16 mouse cellular contexts compared by ENCODE assay signal in genomic region chr4:136028689-136029088, GRCm38 (mm10). TPM values are rescaled to one million over a fixed set of nuclear protein-coding genes. Genes with fewer than 3 reads are reported as not detected.
DNase-seq lines count a peak whose midpoint lies in the region; ATAC-seq and TF ChIP-seq lines count a peak whose summit lies in the region.
"Had no signal": no experiment of that assay in that cellular context is flagged by ENCODE, and none has a peak within 500 bp of the region (broad histone marks: within the 10 kb centered on the region; RNA-seq: fewer than 3 reads in every experiment).

No protein-coding gene starts in this region.

- peak overlapping the region; percentile 16; the same call in 1 of the 2 replicates for H3K27ac ChIP-seq in layer of hippocampus, adult 2 months
- H3K27ac ChIP-seq in CH12.LX (ENCODE audit: insufficient read depth, low read depth): peak overlapping the region; percentile 95
- peak overlapping the region; percentile 87 for H3K27ac ChIP-seq in macrophage
- H3K27ac ChIP-seq in midbrain, postnatal 0 days (ENCODE audit: low read depth, low read length): no peak overlapping the region
- no peak overlapping the region for H3K27ac ChIP-seq in kidney, embryonic 14.5 days (ENCODE audit: low read depth, low read length)
- H3K27ac ChIP-seq: forebrain, embryonic 15.5 days; heart, embryonic 13.5 days; hindbrain, embryonic 13.5 days; midbrain, embryonic 12.5 days; neural tube, embryonic 12.5 days had no signal

- no peak for TF ChIP-seq CTCF in layer of hippocampus, adult 2 months (conservative IDR thresholded peaks at IDR 0.05)
- no peak for TF ChIP-seq CTCF in CH12.LX (conservative IDR thresholded peaks at IDR 0.05 in 1 of 2, IDR thresholded peaks at IDR 0.05 in 1 of 2; ENCODE audit: low read depth in 2 of 2, low read length in 2 of 2)
- TF ChIP-seq CTCF in midbrain, postnatal 0 days (IDR thresholded peaks at IDR 0.05): no peak

- no peaks in the 10 kb centered on the region for H3K36me3 ChIP-seq in CH12.LX (replicated peaks in 1 of 2; ENCODE audit: control insufficient read depth in 1 of 2, insufficient read depth in 1 of 2, low read length in 1 of 2)
- no peaks in the 10 kb centered on the region for H3K36me3 ChIP-seq in macrophage (ENCODE audit: inconsistent target)
- no peaks in the 10 kb centered on the region for H3K36me3 ChIP-seq in midbrain, postnatal 0 days (ENCODE audit: insufficient read depth, low read length)
- no peaks in the 10 kb centered on the region for H3K36me3 ChIP-seq in kidney, embryonic 14.5 days (ENCODE audit: control insufficient read depth, insufficient read depth, low read length)
- H3K36me3 ChIP-seq: forebrain, embryonic 15.5 days; heart, embryonic 13.5 days; hindbrain, embryonic 13.5 days; midbrain, embryonic 12.5 days; neural tube, embryonic 12.5 days had no signal

- TF ChIP-seq POLR2A in CH12.LX (IDR thresholded peaks at IDR 0.05; ENCODE audit: low read depth, low read length): no peak

- H3K79me2 ChIP-seq in CH12.LX (replicated peaks; ENCODE audit: control insufficient read depth, extremely low read depth, insufficient read depth, poor library complexity, severe bottlenecking) (no peaks in the 10 kb centered on the region), macrophage (ENCODE audit: inconsistent target) (no peaks in the 10 kb centered on the region)

- no peak for DNase-seq in layer of hippocampus, adult 2 months (ENCODE audit: low spot score in 2 of 2)
- no peak for DNase-seq in layer of hippocampus, adult 9-11 months
- no peak for DNase-seq in CH12.LX (ENCODE audit: extremely low read depth)
- DNase-seq in c-Kit-positive CD71-positive TER-119-positive erythroid progenitor cells, embryonic 14.5 days (ENCODE audit: low spot score): peak; percentile 64
- no peak for DNase-seq in midbrain, postnatal 0 days (ENCODE audit: low spot score)
- no peak for DNase-seq in kidney, postnatal 25 days
- DNase-seq: cerebellum, adult 9-11 months; gastrocnemius, postnatal 36 days had no signal

- H3K27me3 ChIP-seq in CH12.LX (replicated peaks): no peaks in the 10 kb centered on the region
- no peaks in the 10 kb centered on the region for H3K27me3 ChIP-seq in midbrain, postnatal 0 days (ENCODE audit: insufficient read depth, low read length)
- H3K27me3 ChIP-seq in kidney, embryonic 14.5 days (ENCODE audit: control insufficient read depth, insufficient read depth, low read length): no peaks in the 10 kb centered on the region
- H3K27me3 ChIP-seq: forebrain, embryonic 15.5 days; heart, embryonic 13.5 days; hindbrain, embryonic 13.5 days; midbrain, embryonic 12.5 days; neural tube, embryonic 12.5 days had no signal

- 11% methylated on average over 5 of the region's 5 CpGs for WGBS in macrophage (ENCODE audit: missing documents)
- WGBS in midbrain, postnatal 0 days: 89% methylated on average over 5 of the region's 5 CpGs
- WGBS in kidney, embryonic 14.5 days: 71% methylated on average over 5 of the region's 5 CpGs

- in situ Hi-C loops in CH12.LX (cut with MboI; ENCODE audit: low pct_ligation_motif_present, low pct_unique_long_range_greater_than_20kb, low sequenced_read_pairs): no loop called here

- H3K4me3 ChIP-seq in layer of hippocampus, adult 2 months: no peak overlapping the region
- H3K4me3 ChIP-seq in CH12.LX (replicated peaks in 1 of 3; ENCODE audit: low read depth in 2 of 3, low read length in 2 of 3, poor library complexity in 1 of 3) (no peak overlapping the region), macrophage (ENCODE audit: inconsistent target) (no peak overlapping the region)
- H3K4me3 ChIP-seq in midbrain, postnatal 0 days (ENCODE audit: low read depth, low read length): no peak overlapping the region
- H3K4me3 ChIP-seq in kidney, embryonic 14.5 days (ENCODE audit: low read length): no peak overlapping the region
- H3K4me3 ChIP-seq: forebrain, embryonic 15.5 days; heart, embryonic 13.5 days; hindbrain, embryonic 13.5 days; midbrain, embryonic 12.5 days; neural tube, embryonic 12.5 days had no signal

- H3K9me3 ChIP-seq in CH12.LX (replicated peaks; ENCODE audit: low read length): peaks cover 3% of the 10 kb centered on the region
- no peaks in the 10 kb centered on the region for H3K9me3 ChIP-seq in midbrain, postnatal 0 days (ENCODE audit: low read length)
- no peaks in the 10 kb centered on the region for H3K9me3 ChIP-seq in kidney, embryonic 14.5 days (ENCODE audit: control insufficient read depth, low read length)
- H3K9me3 ChIP-seq: forebrain, embryonic 15.5 days; heart, embryonic 13.5 days; hindbrain, embryonic 13.5 days; neural tube, embryonic 12.5 days had no signal

- TF ChIP-seq RAD21 in CH12.LX (IDR thresholded peaks at IDR 0.05; ENCODE audit: low read depth, low read length): no peak

- peak overlapping the region; percentile 14 for H3K9ac ChIP-seq in CH12.LX (ENCODE audit: insufficient read depth, low read depth)
- H3K9ac ChIP-seq in midbrain, postnatal 0 days (replicated peaks; ENCODE audit: low read length, poor library complexity, severe bottlenecking): no peak overlapping the region
- no peak overlapping the region for H3K9ac ChIP-seq in kidney, embryonic 14.5 days (ENCODE audit: low read depth, low read length)
- H3K9ac ChIP-seq: forebrain, embryonic 15.5 days; hindbrain, embryonic 13.5 days; midbrain, embryonic 12.5 days; neural tube, embryonic 12.5 days had no signal

- H3K4me2 ChIP-seq in CH12.LX (ENCODE audit: insufficient read depth, low read depth, poor library complexity, severe bottlenecking): peak overlapping the region; percentile 82
- H3K4me2 ChIP-seq in midbrain, postnatal 0 days (ENCODE audit: low read depth, low read length, poor library complexity, severe bottlenecking): no peak overlapping the region
- H3K4me2 ChIP-seq in kidney, embryonic 14.5 days (replicated peaks; ENCODE audit: low read depth, low read length): no peak overlapping the region
- H3K4me2 ChIP-seq: forebrain, embryonic 15.5 days; heart, embryonic 13.5 days; hindbrain, embryonic 13.5 days; midbrain, embryonic 12.5 days; neural tube, embryonic 12.5 days had no signal

- ATAC-seq in midbrain, postnatal 0 days (ENCODE audit: low FRiP score): no peak
- no peak for ATAC-seq in kidney, embryonic 14.5 days (ENCODE audit: low FRiP score, low TSS enrichment)
- ATAC-seq: forebrain, embryonic 15.5 days; lung, postnatal 0 days had no signal

- H3K4me1 ChIP-seq in CH12.LX (ENCODE audit: control insufficient read depth in 1 of 2, insufficient read depth in 2 of 2): peaks cover 31 to 64% of the 10 kb centered on the region in 2 experiments
- H3K4me1 ChIP-seq in midbrain, postnatal 0 days (ENCODE audit: insufficient read depth, low read length): no peaks in the 10 kb centered on the region
- H3K4me1 ChIP-seq in kidney, embryonic 14.5 days (ENCODE audit: control insufficient read depth, insufficient read depth, low read length): peaks cover 8% of the 10 kb centered on the region; the same call in 1 of the 2 replicates

- peak; percentile 67; the same call in 1 of the 2 replicates for TF ChIP-seq EP300 in CH12.LX (IDR thresholded peaks at IDR 0.05; ENCODE audit: low read length)

- dilution Hi-C loops in CH12.LX (cut with MboI; ENCODE audit: extremely low pct_ligation_motif_present, extremely low pct_unique_long_range_greater_than_20kb, low sequenced_read_pairs): no loop called here

RNA-seq across cellular contexts. Expression of gene Eloa, which starts 7.1 kb away (rescaled TPM):
- total RNA-seq in layer of hippocampus, adult 2 months (2021): 10 to 100 TPM; 27.3 to 28.5 TPM
- 45.8 and 52.2 TPM in 2 replicates for total RNA-seq in CH12.LX (2012; rRNA removed)
- total RNA-seq in CH12.LX (2014; rRNA removed): 64.9 and 66.0 TPM in 2 replicates
- polyA plus RNA-seq in CH12.LX (2012; ENCODE audit: insufficient read length, low read depth): 61.6 and 66.2 TPM in 2 replicates
- total RNA-seq in macrophage (2018; cell fraction: chromatin; rRNA removed): 10 to 100 TPM; 18.4 to 67.4 (median 37.6) TPM
- 100 to 1,000 TPM in 1 of 26 experiments, 10 to 100 TPM in 25; 45.3 to 103 (median 79.2) TPM for total RNA-seq in macrophage (2018; cell fraction: cytosol; rRNA removed)
- 10 to 100 TPM; 30.2 to 99.8 (median 57.5) TPM for total RNA-seq in macrophage (2018; cell fraction: nucleus; rRNA removed)
- 60.5 to 79.3 TPM (median 67.6 TPM) in 3 replicates for polyA plus RNA-seq in macrophage (2018)
- total RNA-seq in midbrain, postnatal 0 days (2014; rRNA removed): 23.3 and 27.7 TPM in 2 replicates
- polyA plus RNA-seq in midbrain, postnatal 0 days (2015; fragmentation: Nextera tagmentation; extraction: Ambion mirVana): 19.0 and 19.3 TPM in 2 replicates
- polyA plus RNA-seq in kidney, embryonic 14.5 days (2014; fragmentation: Nextera tagmentation; extraction: Ambion mirVana): 31.5 and 43.7 TPM in 2 replicates

RNA-seq across cellular contexts. Expression of gene Rpl11, which starts 24.5 kb away (rescaled TPM):
- 100 to 1,000 TPM; 291 to 317 TPM for total RNA-seq in layer of hippocampus, adult 2 months (2021)
- total RNA-seq in CH12.LX (2012; rRNA removed) (2,513 and 2,636 TPM in 2 replicates), CH12.LX (2014; rRNA removed) (1,648 and 1,661 TPM in 2 replicates)
- polyA plus RNA-seq in CH12.LX (2012; ENCODE audit: insufficient read length, low read depth) (1,170 and 1,488 TPM in 2 replicates), macrophage (2018) (697 to 1,008 TPM (median 879 TPM) in 3 replicates)
- total RNA-seq in macrophage (2018; cell fraction: chromatin; rRNA removed): 100 to 1,000 TPM in 16 of 26 experiments, 10 to 100 TPM in 10; 65.0 to 198 (median 103) TPM
- total RNA-seq in macrophage (2018; cell fraction: cytosol; rRNA removed): 100 to 1,000 TPM; 420 to 954 (median 567) TPM
- total RNA-seq in macrophage (2018; cell fraction: nucleus; rRNA removed): 100 to 1,000 TPM in 25 of 26 experiments, 10 to 100 TPM in 1; 92.9 to 207 (median 136) TPM
- 601 and 1,077 TPM in 2 replicates for total RNA-seq in midbrain, postnatal 0 days (2014; rRNA removed)
- 273 and 275 TPM in 2 replicates for polyA plus RNA-seq in midbrain, postnatal 0 days (2015; fragmentation: Nextera tagmentation; extraction: Ambion mirVana)
- polyA plus RNA-seq in kidney, embryonic 14.5 days (2014; fragmentation: Nextera tagmentation; extraction: Ambion mirVana): 527 and 692 TPM in 2 replicates

RNA-seq across cellular contexts. Expression of gene Pithd1, which starts 41.6 kb away (rescaled TPM):
- 10 to 100 TPM; 80.6 to 86.0 TPM for total RNA-seq in layer of hippocampus, adult 2 months (2021)
- total RNA-seq in CH12.LX (2012; rRNA removed) (53.2 and 65.4 TPM in 2 replicates), CH12.LX (2014; rRNA removed) (87.5 and 93.2 TPM in 2 replicates)
- polyA plus RNA-seq in CH12.LX (2012; ENCODE audit: insufficient read length, low read depth) (53.2 and 67.1 TPM in 2 replicates), macrophage (2018) (21.2 to 24.6 TPM (median 22.0 TPM) in 3 replicates)
- total RNA-seq in macrophage (2018; cell fraction: chromatin; rRNA removed): 10 to 100 TPM in 15 of 26 experiments, 1 to 10 TPM in 11; 1.5 to 33.8 (median 12.7) TPM
- total RNA-seq in macrophage (2018; cell fraction: cytosol; rRNA removed): 10 to 100 TPM in 21 of 26 experiments, 1 to 10 TPM in 5; 8.3 to 22.3 (median 13.6) TPM
- 10 to 100 TPM in 3 of 26 experiments, 1 to 10 TPM in 23; 1.3 to 18.9 (median 7.0) TPM for total RNA-seq in macrophage (2018; cell fraction: nucleus; rRNA removed)
- total RNA-seq in midbrain, postnatal 0 days (2014; rRNA removed): 61.6 and 67.9 TPM in 2 replicates
- polyA plus RNA-seq in midbrain, postnatal 0 days (2015; fragmentation: Nextera tagmentation; extraction: Ambion mirVana): 90.5 and 101 TPM in 2 replicates
- 49.0 and 62.1 TPM in 2 replicates for polyA plus RNA-seq in kidney, embryonic 14.5 days (2014; fragmentation: Nextera tagmentation; extraction: Ambion mirVana)

RNA-seq across cellular contexts. Expression of gene Lypla2, which starts 56.3 kb away (rescaled TPM):
- 100 to 1,000 TPM in 1 of 2 experiments, 10 to 100 TPM in 1; 95.3 to 103 TPM for total RNA-seq in layer of hippocampus, adult 2 months (2021)
- total RNA-seq in CH12.LX (2012; rRNA removed) (54.0 and 54.9 TPM in 2 replicates), CH12.LX (2014; rRNA removed) (55.9 and 57.2 TPM in 2 replicates)
- polyA plus RNA-seq in CH12.LX (2012; ENCODE audit: insufficient read length, low read depth) (91.8 and 96.5 TPM in 2 replicates), macrophage (2018) (41.4 to 77.2 TPM (median 65.0 TPM) in 3 replicates)
- 10 to 100 TPM; 22.2 to 96.4 (median 45.7) TPM for total RNA-seq in macrophage (2018; cell fraction: chromatin; rRNA removed)
- 10 to 100 TPM; 47.7 to 84.9 (median 68.4) TPM for total RNA-seq in macrophage (2018; cell fraction: cytosol; rRNA removed)
- 10 to 100 TPM; 27.6 to 71.9 (median 44.6) TPM for total RNA-seq in macrophage (2018; cell fraction: nucleus; rRNA removed)
- total RNA-seq in midbrain, postnatal 0 days (2014; rRNA removed): 157 and 182 TPM in 2 replicates
- polyA plus RNA-seq in midbrain, postnatal 0 days (2015; fragmentation: Nextera tagmentation; extraction: Ambion mirVana): 212 and 227 TPM in 2 replicates
- polyA plus RNA-seq in kidney, embryonic 14.5 days (2014; fragmentation: Nextera tagmentation; extraction: Ambion mirVana): 133 and 140 TPM in 2 replicates

Comparison
In these comparisons a context has a peak if more than half of its experiments do, and no peak if none do; other contexts are left out.
1. H3K27ac ChIP-seq: peak in layer of hippocampus, adult 2 months (single experiment), CH12.LX (single experiment) and macrophage (single experiment); none in midbrain, postnatal 0 days (single experiment) and kidney, embryonic 14.5 days (single experiment).